Mouse (Mus musculus): Measurements from ENCODE around the gene H3f3b. TPM values are rescaled to one million over a fixed set of nuclear protein-coding genes. Genes with fewer than 3 reads are reported as not detected.

H3f3b gene
- polyA plus RNA-seq, 1 experiment from 2014 or later: 1,937 TPM

GRCm38 (mm10) chr11:115999538-116000143 lies 28.1 kb downstream of the H3f3b start:
- ATAC-seq (ENCODE audit: low read depth): peak; percentile 15; the same call in 1 of the 2 replicates
- H3K4me1 ChIP-seq (replicated peaks; ENCODE audit: control insufficient read depth, insufficient read depth, low read length): peaks cover 2% of the 10 kb centered on the region; the same call in 1 of the 2 replicates
- H3K9ac ChIP-seq (ENCODE audit: low read length): no peak overlapping the region

DNA sequence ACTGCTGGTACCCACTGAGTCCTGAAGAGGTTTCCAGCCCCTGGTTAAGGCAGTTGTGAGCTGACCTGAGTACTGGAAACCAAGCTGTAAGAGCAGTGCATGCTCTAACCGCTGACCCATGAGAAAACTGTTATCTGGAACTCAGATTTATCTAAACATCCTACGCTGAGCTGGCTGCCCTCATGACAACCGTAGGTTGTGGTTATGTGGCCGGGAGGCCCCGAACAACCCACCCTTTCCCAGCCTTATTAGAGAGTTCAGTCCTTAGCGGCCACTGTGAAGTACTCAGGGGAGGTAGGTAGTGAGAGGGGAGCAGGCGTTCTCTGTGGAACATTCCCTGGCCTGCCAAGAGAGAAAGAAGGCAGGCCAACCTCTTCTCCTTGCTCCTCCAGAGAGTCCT lies 28.7 kb downstream of the H3f3b start:
- Histone ChIP-seq H3K36me3 (ENCODE audit: control insufficient read depth, insufficient read depth, low read length) (no peaks in the 10 kb centered on the region), H3K4me1 (replicated peaks; ENCODE audit: control insufficient read depth, insufficient read depth, low read length) (no peaks in the 10 kb centered on the region), H3K27me3 (ENCODE audit: control insufficient read depth, insufficient read depth, low read depth, low read length) (peaks cover 4% of the 10 kb centered on the region; the same call in 1 of the 2 replicates), H3K9ac (ENCODE audit: low read length) (no peak overlapping the region), H3K27ac (ENCODE audit: low read length) (no peak overlapping the region), H3K4me2 (ENCODE audit: low read depth, low read length) (no peak overlapping the region), H3K9me3 (ENCODE audit: control insufficient read depth, low read length) (peaks cover 3% of the 10 kb centered on the region; the same call in 1 of the 2 replicates), H3K4me3 (ENCODE audit: low read length) (no peak overlapping the region)
- no peak for ATAC-seq (ENCODE audit: low read depth)
- 50% methylated on average over 7 of the region's 7 CpGs for WGBS

More at GRCm38 (mm10) chr11:115999538-116000143, 28.1 kb downstream of the H3f3b start:
- H3K9me3 ChIP-seq (ENCODE audit: control insufficient read depth, low read length): peaks cover 3% of the 10 kb centered on the region; the same call in 1 of the 2 replicates
- peaks cover 4% of the 10 kb centered on the region; the same call in 1 of the 2 replicates for H3K27me3 ChIP-seq (ENCODE audit: control insufficient read depth, insufficient read depth, low read depth, low read length)
- H3K4me2 ChIP-seq (ENCODE audit: low read depth, low read length): no peak overlapping the region
- H3K36me3 ChIP-seq (ENCODE audit: control insufficient read depth, insufficient read depth, low read length): no peaks in the 10 kb centered on the region
- WGBS: 15% methylated on average over 14 of the region's 14 CpGs
- no peak overlapping the region for H3K4me3 ChIP-seq (ENCODE audit: low read length)
- H3K27ac ChIP-seq (ENCODE audit: low read length): no peak overlapping the region

DNA sequence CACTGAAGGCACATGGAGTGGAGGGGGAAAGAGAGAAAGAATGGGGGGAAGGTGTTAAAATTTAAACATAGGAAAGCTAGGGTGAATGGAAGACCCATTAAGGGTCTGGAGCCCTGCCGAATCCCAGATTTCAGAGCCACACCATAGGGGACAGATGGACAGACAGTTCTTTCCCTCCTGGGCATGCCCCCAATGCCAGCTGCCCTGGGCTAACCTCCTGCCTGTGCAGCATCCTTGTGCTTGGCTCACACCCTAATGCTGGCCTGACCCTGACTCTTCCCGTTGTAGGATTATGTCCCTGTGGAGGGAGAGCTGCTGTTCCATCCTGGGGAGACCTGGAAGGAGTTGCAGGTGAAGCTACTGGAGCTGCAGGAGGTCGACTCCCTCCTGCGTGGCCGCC lies 30.1 kb downstream of the H3f3b start:
- 64% methylated on average over 5 of the region's 5 CpGs for WGBS
- Histone ChIP-seq H3K27me3 (ENCODE audit: control insufficient read depth, insufficient read depth, low read depth, low read length) (peaks cover 4% of the 10 kb centered on the region; the same call in 1 of the 2 replicates), H3K27ac (ENCODE audit: low read length) (no peak overlapping the region), H3K4me2 (ENCODE audit: low read depth, low read length) (no peak overlapping the region), H3K4me3 (ENCODE audit: low read length) (no peak overlapping the region), H3K36me3 (ENCODE audit: control insufficient read depth, insufficient read depth, low read length) (no peaks in the 10 kb centered on the region), H3K9ac (ENCODE audit: low read length) (no peak overlapping the region), H3K4me1 (replicated peaks; ENCODE audit: control insufficient read depth, insufficient read depth, low read length) (no peaks in the 10 kb centered on the region), H3K9me3 (ENCODE audit: control insufficient read depth, low read length) (no peaks in the 10 kb centered on the region)
- ATAC-seq (ENCODE audit: low read depth): no peak

GRCm38 (mm10) chr11:115997047-115997446 lies 30.7 kb downstream of the H3f3b start:
- Histone ChIP-seq H3K4me3 (ENCODE audit: low read length) (no peak overlapping the region), H3K4me1 (replicated peaks; ENCODE audit: control insufficient read depth, insufficient read depth, low read length) (no peaks in the 10 kb centered on the region), H3K36me3 (ENCODE audit: control insufficient read depth, insufficient read depth, low read length) (no peaks in the 10 kb centered on the region), H3K4me2 (ENCODE audit: low read depth, low read length) (no peak overlapping the region), H3K9ac (ENCODE audit: low read length) (no peak overlapping the region), H3K27me3 (ENCODE audit: control insufficient read depth, insufficient read depth, low read depth, low read length) (peaks cover 4% of the 10 kb centered on the region; the same call in 1 of the 2 replicates), H3K27ac (ENCODE audit: low read length) (no peak overlapping the region), H3K9me3 (ENCODE audit: control insufficient read depth, low read length) (no peaks in the 10 kb centered on the region)
- 69% methylated on average over 4 of the region's 4 CpGs for WGBS
- ATAC-seq (ENCODE audit: low read depth): no peak

DNA sequence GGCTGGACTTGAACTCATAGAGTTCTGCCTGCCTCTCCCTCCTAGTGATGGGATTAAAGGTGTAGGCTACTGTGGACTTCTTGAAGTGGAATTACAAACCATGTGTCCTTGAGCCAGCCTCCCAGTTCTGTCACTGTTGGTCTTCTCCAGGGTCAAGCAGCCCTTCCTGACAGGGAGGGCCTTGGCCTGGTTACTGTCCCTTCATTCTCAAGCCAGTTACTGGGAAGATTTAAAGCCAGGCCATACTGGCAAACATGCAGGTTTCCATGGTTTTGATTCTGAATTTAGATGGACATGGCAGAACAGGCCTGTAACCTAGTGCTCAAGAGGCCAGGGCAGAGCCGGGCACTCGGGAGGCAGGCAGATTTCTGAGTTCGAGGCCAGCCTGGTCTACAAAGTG lies 32.5 kb downstream of the H3f3b start:
- no peak overlapping the region for H3K27ac ChIP-seq (ENCODE audit: low read length)
- H3K4me3 ChIP-seq (ENCODE audit: low read length): no peak overlapping the region
- no peak overlapping the region for H3K4me2 ChIP-seq (ENCODE audit: low read depth, low read length)
- no peaks in the 10 kb centered on the region for H3K9me3 ChIP-seq (ENCODE audit: control insufficient read depth, low read length)
- H3K4me1 ChIP-seq (replicated peaks; ENCODE audit: control insufficient read depth, insufficient read depth, low read length): no peaks in the 10 kb centered on the region
- no peak overlapping the region for H3K9ac ChIP-seq (ENCODE audit: low read length)
- ATAC-seq (ENCODE audit: low read depth): no peak
- peaks cover 3% of the 10 kb centered on the region; the same call in 1 of the 2 replicates for H3K27me3 ChIP-seq (ENCODE audit: control insufficient read depth, insufficient read depth, low read depth, low read length)
- WGBS: 85% methylated on average over 3 of the region's 3 CpGs
- no peaks in the 10 kb centered on the region for H3K36me3 ChIP-seq (ENCODE audit: control insufficient read depth, insufficient read depth, low read length)

DNA sequence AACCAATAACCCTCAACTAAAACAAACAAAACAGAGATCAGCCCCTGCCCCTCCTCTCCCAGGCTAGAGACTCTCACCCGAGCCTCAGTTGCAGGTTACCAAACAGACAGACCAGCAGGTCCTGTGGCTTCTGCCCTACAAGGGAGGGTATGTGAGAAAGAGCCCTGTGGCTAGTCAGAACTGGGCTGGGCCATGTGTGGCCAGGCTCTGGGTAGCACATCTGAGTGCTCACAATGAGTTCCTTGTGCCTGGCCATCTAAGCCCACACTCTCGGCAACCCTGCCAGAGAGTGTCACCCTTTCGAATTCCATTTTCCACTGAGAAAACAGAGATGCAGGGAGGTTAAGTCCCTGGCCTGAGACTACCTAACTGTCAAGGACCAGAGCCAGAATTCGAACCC lies 35.7 kb downstream of the H3f3b start:
- Histone ChIP-seq H3K4me3 (ENCODE audit: low read length) (no peak overlapping the region), H3K9ac (ENCODE audit: low read length) (no peak overlapping the region), H3K9me3 (ENCODE audit: control insufficient read depth, low read length) (no peaks in the 10 kb centered on the region), H3K4me2 (ENCODE audit: low read depth, low read length) (no peak overlapping the region), H3K36me3 (ENCODE audit: control insufficient read depth, insufficient read depth, low read length) (no peaks in the 10 kb centered on the region), H3K27me3 (ENCODE audit: control insufficient read depth, insufficient read depth, low read depth, low read length) (no peaks in the 10 kb centered on the region; the same call in 1 of the 2 replicates), H3K4me1 (replicated peaks; ENCODE audit: control insufficient read depth, insufficient read depth, low read length) (no peaks in the 10 kb centered on the region), H3K27ac (ENCODE audit: low read length) (no peak overlapping the region)
- ATAC-seq (ENCODE audit: low read depth): no peak
- 41% methylated on average over 4 of the region's 4 CpGs for WGBS

- H3K27me3 ChIP-seq (ENCODE audit: control insufficient read depth, insufficient read depth, low read depth, low read length): no peaks in the 10 kb centered on the region; the same call in 1 of the 2 replicates
- no peaks in the 10 kb centered on the region for H3K36me3 ChIP-seq (ENCODE audit: control insufficient read depth, insufficient read depth, low read length)
- no peak overlapping the region for H3K9ac ChIP-seq (ENCODE audit: low read length)
- H3K4me3 ChIP-seq (ENCODE audit: low read length): no peak overlapping the region
- H3K4me1 ChIP-seq (replicated peaks; ENCODE audit: control insufficient read depth, insufficient read depth, low read length): no peaks in the 10 kb centered on the region
- 36% methylated on average over 13 of the region's 15 CpGs for WGBS
- no peaks in the 10 kb centered on the region for H3K9me3 ChIP-seq (ENCODE audit: control insufficient read depth, low read length)
- H3K4me2 ChIP-seq (ENCODE audit: low read depth, low read length): peak overlapping the region; percentile 9; the same call in 1 of the 2 replicates
- ATAC-seq (ENCODE audit: low read depth): no peak
- no peak overlapping the region for H3K27ac ChIP-seq (ENCODE audit: low read length)
These were observed 38.1 kb downstream of the H3f3b start for GRCm38 (mm10) chr11:115989686-115990085.

DNA sequence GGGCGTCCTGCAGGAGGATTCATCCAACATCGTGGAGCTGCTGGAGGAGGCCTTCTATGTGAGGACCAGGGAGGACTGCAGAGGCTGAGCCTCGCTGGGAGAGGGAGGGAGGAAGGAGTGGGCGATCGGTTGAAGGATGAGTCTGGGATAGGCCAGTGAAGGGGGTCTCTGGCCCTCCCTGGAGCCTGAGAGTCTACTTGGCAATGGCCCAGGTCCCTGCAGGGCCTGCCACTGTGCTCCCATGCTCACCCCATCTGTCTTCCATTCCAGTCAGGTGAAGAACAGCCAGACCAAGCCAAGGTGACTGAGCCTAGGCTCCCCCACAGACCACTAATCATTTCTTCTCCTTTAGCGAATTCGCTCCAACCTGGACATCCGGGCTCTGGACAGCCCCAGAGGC lies 44.5 kb downstream of the H3f3b start:
- Histone ChIP-seq H3K4me2 (ENCODE audit: low read depth, low read length) (no peak overlapping the region), H3K4me1 (replicated peaks; ENCODE audit: control insufficient read depth, insufficient read depth, low read length) (no peaks in the 10 kb centered on the region), H3K9ac (ENCODE audit: low read length) (no peak overlapping the region), H3K27me3 (ENCODE audit: control insufficient read depth, insufficient read depth, low read depth, low read length) (0 out of 2 replicates have a peak, but pooled peaks cover 4% of the 10 kb centered on the region), H3K27ac (ENCODE audit: low read length) (no peak overlapping the region), H3K4me3 (ENCODE audit: low read length) (no peak overlapping the region), H3K9me3 (ENCODE audit: control insufficient read depth, low read length) (no peaks in the 10 kb centered on the region), H3K36me3 (ENCODE audit: control insufficient read depth, insufficient read depth, low read length) (no peaks in the 10 kb centered on the region)
- no peak for ATAC-seq (ENCODE audit: low read depth)
- WGBS: 75% methylated on average over 8 of the region's 8 CpGs

DNA sequence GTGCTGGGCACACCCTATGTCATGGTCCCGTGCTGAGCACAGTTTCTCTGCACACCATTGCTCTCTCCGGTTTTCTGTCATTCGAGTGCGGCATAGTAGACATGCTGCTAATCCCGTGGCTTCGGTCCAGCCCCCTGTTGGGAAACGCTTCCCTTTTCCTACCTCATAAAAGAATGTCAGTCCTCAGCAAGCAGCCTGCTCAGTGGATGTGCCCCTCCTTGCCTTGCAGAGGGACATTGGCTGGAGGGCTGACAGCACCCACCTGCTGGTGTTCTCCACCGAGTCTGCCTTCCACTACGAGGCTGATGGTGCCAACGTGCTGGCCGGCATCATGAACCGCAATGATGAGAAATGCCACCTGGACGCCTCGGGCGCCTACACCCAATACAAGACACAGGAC lies 45.3 kb downstream of the H3f3b start:
- Histone ChIP-seq H3K4me2 (ENCODE audit: low read depth, low read length) (no peak overlapping the region), H3K36me3 (ENCODE audit: control insufficient read depth, insufficient read depth, low read length) (no peaks in the 10 kb centered on the region), H3K9me3 (ENCODE audit: control insufficient read depth, low read length) (no peaks in the 10 kb centered on the region), H3K27me3 (ENCODE audit: control insufficient read depth, insufficient read depth, low read depth, low read length) (peaks cover 12% of the 10 kb centered on the region), H3K27ac (ENCODE audit: low read length) (no peak overlapping the region), H3K4me3 (ENCODE audit: low read length) (no peak overlapping the region), H3K4me1 (replicated peaks; ENCODE audit: control insufficient read depth, insufficient read depth, low read length) (no peaks in the 10 kb centered on the region), H3K9ac (ENCODE audit: low read length) (no peak overlapping the region)
- ATAC-seq (ENCODE audit: low read depth): no peak
- WGBS: 86% methylated on average over 15 of the region's 15 CpGs

All from lung, embryonic 16.5 days (tissue).